8 mouse cellular contexts compared by ENCODE assay signal in genomic region chr16:94724061-94724596, GRCm38 (mm10).
DNase-seq lines count a peak whose midpoint lies in the region; ATAC-seq and TF ChIP-seq lines count a peak whose summit lies in the region.

No protein-coding gene starts in this region.

- DNase-seq in CH12.LX (ENCODE audit: extremely low read depth) = no peak
- peak; percentile 13 for DNase-seq in c-Kit-positive CD71-positive TER-119-negative erythroid progenitor cells, embryonic 14.5 days (ENCODE audit: low read depth)
- peak; percentile 87 to 89 for DNase-seq in heart, postnatal 10 days
- peak; percentile 83 to 88 for DNase-seq in kidney, postnatal 36 days
- peak; percentile 12 to 39 (median 28) for DNase-seq in liver, embryonic 14.5 days (ENCODE audit: low read depth in 3 of 3, low spot score in 3 of 3)
- DNase-seq in neural tube, embryonic 10.5 days (ENCODE audit: extremely low spot score, low spot score) = peak; percentile 87

- H3K9me3 ChIP-seq in CH12.LX (replicated peaks; ENCODE audit: low read length) = peaks cover 13% of the 10 kb centered on the region
- peaks cover 2% of the 10 kb centered on the region; the same call in 1 of the 2 replicates for H3K9me3 ChIP-seq in forebrain, embryonic 13.5 days (replicated peaks)
- H3K9me3 ChIP-seq in liver, embryonic 14.5 days (ENCODE audit: control insufficient read depth, low read length) = no peaks in the 10 kb centered on the region
- H3K9me3 ChIP-seq in stomach, embryonic 16.5 days (replicated peaks; ENCODE audit: control insufficient read depth, low read length) = 0 out of 2 replicates have a peak, but pooled peaks cover under 1% of the 10 kb centered on the region

- no peaks in the 10 kb centered on the region for H3K36me3 ChIP-seq in CH12.LX (replicated peaks in 1 of 2; ENCODE audit: control insufficient read depth in 1 of 2, insufficient read depth in 1 of 2, low read length in 1 of 2)
- H3K36me3 ChIP-seq in forebrain, embryonic 13.5 days (ENCODE audit: poor library complexity, severe bottlenecking) = no peaks in the 10 kb centered on the region
- H3K36me3 ChIP-seq in liver, embryonic 14.5 days (replicated peaks; ENCODE audit: control insufficient read depth, insufficient read depth, low read depth) = no peaks in the 10 kb centered on the region
- no peaks in the 10 kb centered on the region; the same call in 1 of the 2 replicates for H3K36me3 ChIP-seq in stomach, embryonic 16.5 days (ENCODE audit: control insufficient read depth, insufficient read depth, low read length)

- peak overlapping the region; percentile 40 for H3K9ac ChIP-seq in CH12.LX (ENCODE audit: insufficient read depth, low read depth)
- peak overlapping the region; percentile 70 for H3K9ac ChIP-seq in forebrain, embryonic 13.5 days
- no peak overlapping the region for H3K9ac ChIP-seq in liver, embryonic 14.5 days (replicated peaks)
- peak overlapping the region; percentile 67 for H3K9ac ChIP-seq in stomach, embryonic 16.5 days (ENCODE audit: low read length)

- intact Hi-C loops in heart, postnatal 10 days (cut with DNase I) = no loop called here

- WGBS in forebrain, embryonic 13.5 days = under 1% methylated on average over 23 of the region's 23 CpGs
- WGBS in liver, embryonic 14.5 days (ENCODE audit: insufficient replicate concordance) = under 1% methylated on average over 23 of the region's 23 CpGs
- under 1% methylated on average over 23 of the region's 23 CpGs for WGBS in stomach, embryonic 16.5 days

- H3K27ac ChIP-seq in CH12.LX (ENCODE audit: insufficient read depth, low read depth) = no peak overlapping the region
- H3K27ac ChIP-seq in forebrain, embryonic 13.5 days = peak overlapping the region; percentile 85
- no peak overlapping the region for H3K27ac ChIP-seq in liver, embryonic 14.5 days
- H3K27ac ChIP-seq in stomach, embryonic 16.5 days (ENCODE audit: low read length) = peak overlapping the region; percentile 42; the same call in 1 of the 2 replicates

- H3K79me2 ChIP-seq in CH12.LX (replicated peaks; ENCODE audit: control insufficient read depth, extremely low read depth, insufficient read depth, poor library complexity, severe bottlenecking) = no peaks in the 10 kb centered on the region

- no peaks in the 10 kb centered on the region for H3K27me3 ChIP-seq in CH12.LX (replicated peaks)
- no peaks in the 10 kb centered on the region for H3K27me3 ChIP-seq in forebrain, embryonic 13.5 days
- no peaks in the 10 kb centered on the region; the same call in 1 of the 2 replicates for H3K27me3 ChIP-seq in liver, embryonic 14.5 days (ENCODE audit: control insufficient read depth, insufficient read depth, low read length)
- no peaks in the 10 kb centered on the region for H3K27me3 ChIP-seq in stomach, embryonic 16.5 days (ENCODE audit: control insufficient read depth, insufficient read depth, low read length)

- peak; percentile 61 for TF ChIP-seq POLR2A in CH12.LX (IDR thresholded peaks at IDR 0.05; ENCODE audit: low read depth, low read length)

- no peak for TF ChIP-seq EP300 in CH12.LX (IDR thresholded peaks at IDR 0.05; ENCODE audit: low read length)
- no peak for TF ChIP-seq EP300 in liver, embryonic 14.5 days (IDR thresholded peaks at IDR 0.05; ENCODE audit: low read depth)

- H3K4me1 ChIP-seq in CH12.LX (ENCODE audit: control insufficient read depth in 1 of 2, insufficient read depth in 2 of 2) = peaks cover 7 to 16% of the 10 kb centered on the region in 2 experiments; a peak in 3 of 4 replicates
- H3K4me1 ChIP-seq in forebrain, embryonic 13.5 days = 0 out of 2 replicates have a peak, but pooled peaks cover 8% of the 10 kb centered on the region
- H3K4me1 ChIP-seq in liver, embryonic 14.5 days (replicated peaks; ENCODE audit: control insufficient read depth in 2 of 2, insufficient read depth in 2 of 2, low read length in 1 of 2) = 0 out of 4 replicates have a peak, but pooled peaks cover 0 to 3% of the 10 kb centered on the region in 2 experiments
- 0 out of 2 replicates have a peak, but pooled peaks cover 5% of the 10 kb centered on the region for H3K4me1 ChIP-seq in stomach, embryonic 16.5 days (ENCODE audit: control insufficient read depth, insufficient read depth, low read length)

- peak overlapping the region; percentile 70 for H3K4me2 ChIP-seq in CH12.LX (ENCODE audit: insufficient read depth, low read depth, poor library complexity, severe bottlenecking)
- H3K4me2 ChIP-seq in forebrain, embryonic 13.5 days = peak overlapping the region; percentile 92
- peak overlapping the region; percentile 62 for H3K4me2 ChIP-seq in liver, embryonic 14.5 days (ENCODE audit: low read depth)
- peak overlapping the region; percentile 77 for H3K4me2 ChIP-seq in stomach, embryonic 16.5 days (ENCODE audit: low read depth, low read length)

- ATAC-seq in forebrain, embryonic 13.5 days = peak; percentile 98
- peak; percentile 70 for ATAC-seq in liver, embryonic 14.5 days (ENCODE audit: insufficient read depth)
- peak; percentile 90 for ATAC-seq in stomach, embryonic 16.5 days (ENCODE audit: insufficient read depth, low FRiP score)

- in situ Hi-C loops in CH12.LX (cut with MboI; ENCODE audit: low pct_ligation_motif_present, low pct_unique_long_range_greater_than_20kb, low sequenced_read_pairs) = no loop called here

- H3K4me3 ChIP-seq in CH12.LX (replicated peaks in 1 of 3; ENCODE audit: low read depth in 2 of 3, low read length in 2 of 3, poor library complexity in 1 of 3) = peak overlapping the region in 2 of 3 experiments; percentile 29 to 49
- H3K4me3 ChIP-seq in forebrain, embryonic 13.5 days = peak overlapping the region; percentile 55
- peak overlapping the region; percentile 34 to 58 for H3K4me3 ChIP-seq in liver, embryonic 14.5 days (ENCODE audit: insufficient read depth in 1 of 2, low read depth in 2 of 2, low read length in 2 of 2)
- H3K4me3 ChIP-seq in stomach, embryonic 16.5 days (replicated peaks; ENCODE audit: low read length) = peak overlapping the region; percentile 59

- peak in 1 of 2 experiments; percentile 23; a peak in 1 of 4 replicates for TF ChIP-seq CTCF in CH12.LX (conservative IDR thresholded peaks at IDR 0.05 in 1 of 2, IDR thresholded peaks at IDR 0.05 in 1 of 2; ENCODE audit: low read depth in 2 of 2, low read length in 2 of 2)
- TF ChIP-seq CTCF in liver, embryonic 14.5 days (IDR thresholded peaks at IDR 0.05; ENCODE audit: low read depth) = 0 out of 2 replicates have a peak, but pooled peaks have one; percentile 10

- dilution Hi-C loops in CH12.LX (cut with MboI; ENCODE audit: extremely low pct_ligation_motif_present, extremely low pct_unique_long_range_greater_than_20kb, low sequenced_read_pairs) = no loop called here

- no peak for TF ChIP-seq RAD21 in CH12.LX (IDR thresholded peaks at IDR 0.05; ENCODE audit: low read depth, low read length)

TF ChIP-seq in CH12.LX, 34 proteins besides CTCF, POLR2A, EP300 and RAD21 (continues in another document):
- TF ChIP-seq ELF1 (IDR thresholded peaks at IDR 0.05; ENCODE audit: low read depth, low read length) (peak; percentile 86), CHD2 (IDR thresholded peaks at IDR 0.05; ENCODE audit: low read length) (no peak), KAT2A (IDR thresholded peaks at IDR 0.05; ENCODE audit: insufficient replicate concordance, low read length) (no peak), BHLHE40 (IDR thresholded peaks at IDR 0.05; ENCODE audit: low read depth, low read length) (peak; percentile 97), CHD1 (IDR thresholded peaks at IDR 0.05; ENCODE audit: low read depth, low read length) (no peak), MXI1 (IDR thresholded peaks at IDR 0.05; ENCODE audit: low read depth, low read length) (peak; percentile 79), MEF2A (IDR thresholded peaks at IDR 0.05; ENCODE audit: borderline replicate concordance, low read depth, low read length) (0 out of 2 replicates have a peak, but pooled peaks have one; percentile 37), JUN (IDR thresholded peaks at IDR 0.05; ENCODE audit: insufficient read depth, low read depth, low read length) (no peak), USF2 (conservative IDR thresholded peaks at IDR 0.05; ENCODE audit: low read depth, low read length) (peak; percentile 76), E2F4 (IDR thresholded peaks at IDR 0.05; ENCODE audit: insufficient replicate concordance, low read depth, low read length) (no peak), MAZ (IDR thresholded peaks at IDR 0.05; ENCODE audit: low read depth, low read length) (peak; percentile 22; the same call in 1 of the 2 replicates), MAX (IDR thresholded peaks at IDR 0.05; ENCODE audit: low read length) (peak; percentile 84), ETS1 (conservative IDR thresholded peaks at IDR 0.05; ENCODE audit: low read depth, low read length) (peak; percentile 72), ZNF384 (IDR thresholded peaks at IDR 0.05; ENCODE audit: low read depth, low read length) (no peak), POLR2AphosphoS2 (IDR thresholded peaks at IDR 0.05; ENCODE audit: low read depth, low read length) (no peak), SMC3 (IDR thresholded peaks at IDR 0.05; ENCODE audit: low read depth, low read length) (no peak), NRF1 (IDR thresholded peaks at IDR 0.05; ENCODE audit: low read depth, low read length) (peak; percentile 54; the same call in 1 of the 2 replicates), UBTF (IDR thresholded peaks at IDR 0.05; ENCODE audit: low read depth, low read length) (no peak), PAX5 (IDR thresholded peaks at IDR 0.05; ENCODE audit: low read length) (no peak), USF1 (IDR thresholded peaks at IDR 0.05; ENCODE audit: low read depth, low read length) (peak; percentile 83), IRF4 (IDR thresholded peaks at IDR 0.05; ENCODE audit: low read depth, low read length) (peak; percentile 51; the same call in 1 of the 2 replicates), ZKSCAN1 (IDR thresholded peaks at IDR 0.05; ENCODE audit: borderline replicate concordance, low read depth, low read length) (no peak), NELFE (IDR thresholded peaks at IDR 0.05; ENCODE audit: low read depth, low read length) (no peak), TBP (conservative IDR thresholded peaks at IDR 0.05; ENCODE audit: low read depth, low read length) (no peak), HCFC1 (IDR thresholded peaks at IDR 0.05; ENCODE audit: low read depth, low read length) (peak; percentile 55), SIN3A (IDR thresholded peaks at IDR 0.05; ENCODE audit: low read length) (peak; percentile 55; the same call in 1 of the 2 replicates), JUND (conservative IDR thresholded peaks at IDR 0.05; ENCODE audit: low read depth, low read length) (no peak), ZMIZ1 (IDR thresholded peaks at IDR 0.05; ENCODE audit: low read depth, low read length) (no peak), MAFK (IDR thresholded peaks at IDR 0.05; ENCODE audit: insufficient replicate concordance, low read length) (peak; percentile 27; the same call in 1 of the 2 replicates), MYC (IDR thresholded peaks at IDR 0.05; ENCODE audit: low read depth, low read length) (peak; percentile 67; the same call in 1 of the 2 replicates), RCOR1 (conservative IDR thresholded peaks at IDR 0.05; ENCODE audit: low read depth, low read length) (peak; percentile 73; the same call in 1 of the 2 replicates)

Comparison
In these comparisons a context has a peak if more than half of its experiments do, and no peak if none do; other contexts are left out.
1. H3K27ac ChIP-seq: peak in forebrain, embryonic 13.5 days (single experiment) and stomach, embryonic 16.5 days (single experiment); none in CH12.LX (single experiment) and liver, embryonic 14.5 days (single experiment).
2. Peak in every context shown above with its lines, with median percentiles within 50 percentile points of each other: H3K4me2 ChIP-seq, H3K4me3 ChIP-seq and ATAC-seq.